Mouse (Mus musculus) MEL (cell line): ENCODE measurements at regions not wholly inside any gene's neighbourhood (a gene's known extent, or its start where the extent isn't known, plus 50 kb on each side); places are given as distances from the start of the nearest gene placed in this dataset.

Source experiments
- DNase-seq: peaks from one replicate; pipeline ENCODE4 v3.0.0; 2011; ENCODE audit warnings: low read depth, low spot score
- H3K27ac ChIP-seq: 2 replicates; pipeline ENCODE4 v1.5.1; 2012; ENCODE audit warnings: low read depth, mild to moderate bottlenecking, control low read depth, low read length, moderate library complexity; ENCODE audit not compliant: control insufficient read depth
- H3K27me3 ChIP-seq, 2 experiments: fragments of 150-350 bp in 1 of 2; sonication (generic) in 1 of 2; 2 replicates each; pipeline ENCODE4 v1.6.1; 2012; ENCODE audit warnings: low read length in 2 of 2, mild to moderate bottlenecking in 2 of 2, improper control_type of control experiment in 1 of 2, moderate library complexity in 1 of 2; ENCODE audit not compliant: insufficient read depth in 2 of 2, control insufficient read depth in 1 of 2
- H3K36me3 ChIP-seq, 2 experiments: 2 replicates each; pipeline ENCODE4 v1.6.1; 2012 to 2014; ENCODE audit warnings: low read length in 2 of 2, improper control_type of control experiment in 1 of 2, inconsistent platforms in 1 of 2, mild to moderate bottlenecking in 1 of 2; ENCODE audit not compliant: insufficient read depth in 2 of 2, control insufficient read depth in 1 of 2
- H3K4me1 ChIP-seq, 2 experiments: fragments of 150-350 bp in 1 of 2; sonication (generic) in 1 of 2; 2 replicates each; pipeline ENCODE4 v1.6.1; 2012; ENCODE audit warnings: low read length in 2 of 2, improper control_type of control experiment in 1 of 2, mild to moderate bottlenecking in 1 of 2; ENCODE audit not compliant: insufficient read depth in 2 of 2, control insufficient read depth in 1 of 2
- H3K4me3 ChIP-seq, 2 experiments: fragments of 150-350 bp in 1 of 2; sonication (generic) in 1 of 2; 2 replicates each; pipeline ENCODE4 v1.5.1; 2012; ENCODE audit warnings: low read depth in 2 of 2, low read length in 2 of 2, mild to moderate bottlenecking in 2 of 2, moderate library complexity in 2 of 2, control low read depth in 1 of 2, improper control_type of control experiment in 1 of 2; ENCODE audit not compliant: control insufficient read depth in 1 of 2, insufficient read depth in 1 of 2
- H3K79me2 ChIP-seq: 2 replicates; pipeline ENCODE4 v1.6.1; 2012; ENCODE audit warnings: mild to moderate bottlenecking, low read length, moderate library complexity; ENCODE audit not compliant: control insufficient read depth, poor library complexity, insufficient read depth
- H3K9ac ChIP-seq: 2 replicates; pipeline ENCODE4 v1.6.1; 2012; ENCODE audit warnings: low read depth, mild to moderate bottlenecking, control low read depth, low read length, moderate library complexity; ENCODE audit not compliant: control insufficient read depth, poor library complexity, severe bottlenecking
- H3K9me3 ChIP-seq: fragments of 150-350 bp; sonication (generic); replicated peaks from 2 replicates; pipeline ENCODE4 v1.6.1; 2012; ENCODE audit warnings: mild to moderate bottlenecking, low read length, improper control_type of control experiment, moderate library complexity; ENCODE audit not compliant: insufficient read depth
- BHLHE40 ChIP-seq: IDR thresholded peaks from 2 replicates; pipeline ENCODE4 v1.6.1; 2012; ENCODE audit warnings: low read depth, mild to moderate bottlenecking, inconsistent platforms, low read length, improper control_type of control experiment, borderline replicate concordance
- CHD1 ChIP-seq: IDR thresholded peaks from 2 replicates; pipeline ENCODE4 v1.6.1; 2012; ENCODE audit warnings: low read depth, mild to moderate bottlenecking, inconsistent platforms, low read length, improper control_type of control experiment
- CHD2 ChIP-seq: IDR thresholded peaks from 2 replicates; pipeline ENCODE4 v1.6.1; 2011; ENCODE audit warnings: low read length, improper control_type of control experiment
- EP300 ChIP-seq, 2 experiments: IDR thresholded peaks; 2 replicates each; pipeline ENCODE4 v1.6.1; 2011; ENCODE audit warnings: improper control_type of control experiment in 2 of 2, low read length in 2 of 2, low read depth in 1 of 2, mild to moderate bottlenecking in 1 of 2
- GABPA ChIP-seq: IDR thresholded peaks from 2 replicates; pipeline ENCODE4 v1.6.1; 2012; ENCODE audit warnings: low read depth, mild to moderate bottlenecking, inconsistent platforms, low read length, improper control_type of control experiment, moderate library complexity
- HCFC1 ChIP-seq: IDR thresholded peaks from 2 replicates; pipeline ENCODE4 v1.6.1; 2012; ENCODE audit warnings: low read depth, mild to moderate bottlenecking, inconsistent platforms, low read length, improper control_type of control experiment, moderate library complexity
- KAT2A ChIP-seq: conservative IDR thresholded peaks from 2 replicates; pipeline ENCODE4 v1.6.1; 2012; ENCODE audit warnings: low read depth, low read length, improper control_type of control experiment, inconsistent platforms
- MAFK ChIP-seq: IDR thresholded peaks from 2 replicates; pipeline ENCODE4 v1.6.1; 2011; ENCODE audit warnings: low read depth, mild to moderate bottlenecking, low read length, improper control_type of control experiment, borderline replicate concordance
- MYC ChIP-seq: IDR thresholded peaks from 2 replicates; pipeline ENCODE4 v1.6.1; 2011; ENCODE audit warnings: low read depth, mild to moderate bottlenecking, low read length, improper control_type of control experiment, moderate library complexity
- POLR2AphosphoS5 ChIP-seq: IDR thresholded peaks from 2 replicates; pipeline ENCODE4 v1.6.1; 2012; ENCODE audit warnings: low read depth, borderline replicate concordance, mild to moderate bottlenecking, inconsistent platforms, low read length, moderate library complexity, mixed read lengths
- RCOR1 ChIP-seq: IDR thresholded peaks from 2 replicates; pipeline ENCODE4 v1.6.1; 2012; ENCODE audit warnings: low read depth, mild to moderate bottlenecking, inconsistent platforms, low read length, improper control_type of control experiment
- SMC3 ChIP-seq: IDR thresholded peaks from 2 replicates; pipeline ENCODE4 v1.6.1; 2011; ENCODE audit warnings: low read depth, low read length, improper control_type of control experiment
- TCF12 ChIP-seq: IDR thresholded peaks from 2 replicates; pipeline ENCODE4 v1.6.1; 2014; ENCODE audit warnings: low read depth, mild to moderate bottlenecking, inconsistent platforms, low read length, improper control_type of control experiment, moderate library complexity
- USF2 ChIP-seq, 2 experiments: IDR thresholded peaks; 2 replicates each; pipeline ENCODE4 v1.6.1; 2011 to 2012; ENCODE audit warnings: improper control_type of control experiment in 2 of 2, low read length in 2 of 2, borderline replicate concordance in 1 of 2, inconsistent platforms in 1 of 2, low read depth in 1 of 2, mild to moderate bottlenecking in 1 of 2; ENCODE audit not compliant: insufficient read depth in 1 of 2
- ZMIZ1 ChIP-seq: IDR thresholded peaks from 2 replicates; pipeline ENCODE4 v1.6.1; 2012; ENCODE audit warnings: low read depth, mild to moderate bottlenecking, inconsistent platforms, low read length, improper control_type of control experiment, moderate library complexity
- ZNF384 ChIP-seq: IDR thresholded peaks from 2 replicates; pipeline ENCODE4 v1.6.1; 2012; ENCODE audit warnings: low read depth, mild to moderate bottlenecking, inconsistent platforms, low read length, improper control_type of control experiment

- DNase-seq = no peak
- Histone ChIP-seq H3K9me3 (no peaks in the 10 kb centered on the region), H3K79me2 (no peaks in the 10 kb centered on the region), H3K4me3 (no peak overlapping the region), H3K36me3 (no peaks in the 10 kb centered on the region), H3K27ac (no peak overlapping the region), H3K4me1 (no peaks in the 10 kb centered on the region), H3K27me3 (no peaks in the 10 kb centered on the region), H3K9ac (no peak overlapping the region)
- no peak for TF ChIP-seq USF2 (IDR thresholded peaks at IDR 0.05; ENCODE audit: borderline replicate concordance in 1 of 2, insufficient read depth in 1 of 2, low read depth in 1 of 2, low read length in 2 of 2)
- no peak for TF ChIP-seq RCOR1
Measured at GRCm38 (mm10) chr13:112189605-112190004, 98.6 kb upstream of the Ankrd55 start.

- Histone ChIP-seq H3K27me3 (no peaks in the 10 kb centered on the region; a peak in 1 of 4 replicates), H3K79me2 (no peaks in the 10 kb centered on the region), H3K27ac (no peak overlapping the region), H3K9ac (no peak overlapping the region), H3K4me1 (no peaks in the 10 kb centered on the region), H3K4me3 (no peak overlapping the region), H3K36me3 (no peaks in the 10 kb centered on the region), H3K9me3 (no peaks in the 10 kb centered on the region)
- DNase-seq = no peak
- TF ChIP-seq GABPA (no peak), MYC (no peak), TCF12 (no peak), ZMIZ1 (no peak), KAT2A (no peak)
Measured at GRCm38 (mm10) chr13:112192192-112192905, 95.9 kb upstream of the Ankrd55 start.

- TF ChIP-seq HCFC1 (no peak), CHD2 (no peak), CHD1 (no peak), GABPA (no peak), BHLHE40 (no peak), KAT2A (no peak), MAFK (no peak), ZNF384 (no peak), SMC3 (no peak), POLR2AphosphoS5 (no peak), EP300 (IDR thresholded peaks at IDR 0.05; ENCODE audit: low read depth in 1 of 2, low read length in 2 of 2) (no peak)
- no peak overlapping the region for H3K9ac ChIP-seq
- no peak overlapping the region for H3K27ac ChIP-seq
- H3K36me3 ChIP-seq = no peaks in the 10 kb centered on the region
- H3K27me3 ChIP-seq = no peaks in the 10 kb centered on the region; a peak in 1 of 4 replicates
- no peaks in the 10 kb centered on the region for H3K9me3 ChIP-seq
- no peaks in the 10 kb centered on the region for H3K79me2 ChIP-seq
- no peak overlapping the region for H3K4me3 ChIP-seq
- H3K4me1 ChIP-seq = no peaks in the 10 kb centered on the region
- DNase-seq = no peak
Measured at GRCm38 (mm10) chr13:112193676-112194075, 94.6 kb upstream of the Ankrd55 start.
